Mouse (Mus musculus) MEL (cell line): ENCODE measurements around the gene Map4.

ENCODE experiments used
- USF2 ChIP-seq, 2 experiments: IDR thresholded peaks; 2 replicates each; pipeline ENCODE4 v1.6.1; 2011 to 2012; ENCODE audit warnings: improper control_type of control experiment in 2 of 2, low read length in 2 of 2, borderline replicate concordance in 1 of 2, inconsistent platforms in 1 of 2, low read depth in 1 of 2, mild to moderate bottlenecking in 1 of 2; ENCODE audit not compliant: insufficient read depth in 1 of 2
- ZNF384 ChIP-seq: IDR thresholded peaks from 2 replicates; pipeline ENCODE4 v1.6.1; 2012; ENCODE audit warnings: low read depth, mild to moderate bottlenecking, inconsistent platforms, low read length, improper control_type of control experiment

GRCm38 (mm10) chr9:109930063-109930462, 1.2 kb upstream of the Map4 start:
- TF ChIP-seq ZNF384 (no peak), USF2 (IDR thresholded peaks at IDR 0.05; ENCODE audit: borderline replicate concordance in 1 of 2, insufficient read depth in 1 of 2, low read depth in 1 of 2, low read length in 2 of 2) (no peak)
